Mouse (Mus musculus) cortical plate, adult 2 months (tissue): ENCODE data around the gene Gm6904.
A peak's percentile ranks its signal among the peaks of the same experiment; 100 is the strongest.

Experiments
- CTCF ChIP-seq: fragments of 200-500 bp; IDR thresholded peaks from 2 replicates; pipeline ENCODE4 v1.5.1; 2011; ENCODE audit warnings: mild to moderate bottlenecking, control low read depth, low read length; ENCODE audit not compliant: insufficient read depth; ENCODE audit errors: extremely low read depth
- POLR2A ChIP-seq: fragments of 200-500 bp; IDR thresholded peaks from 2 replicates; pipeline ENCODE4 v1.6.1; 2011; ENCODE audit warnings: mild to moderate bottlenecking, low read length, control low read depth; ENCODE audit not compliant: insufficient read depth; ENCODE audit errors: extremely low read depth

DNA sequence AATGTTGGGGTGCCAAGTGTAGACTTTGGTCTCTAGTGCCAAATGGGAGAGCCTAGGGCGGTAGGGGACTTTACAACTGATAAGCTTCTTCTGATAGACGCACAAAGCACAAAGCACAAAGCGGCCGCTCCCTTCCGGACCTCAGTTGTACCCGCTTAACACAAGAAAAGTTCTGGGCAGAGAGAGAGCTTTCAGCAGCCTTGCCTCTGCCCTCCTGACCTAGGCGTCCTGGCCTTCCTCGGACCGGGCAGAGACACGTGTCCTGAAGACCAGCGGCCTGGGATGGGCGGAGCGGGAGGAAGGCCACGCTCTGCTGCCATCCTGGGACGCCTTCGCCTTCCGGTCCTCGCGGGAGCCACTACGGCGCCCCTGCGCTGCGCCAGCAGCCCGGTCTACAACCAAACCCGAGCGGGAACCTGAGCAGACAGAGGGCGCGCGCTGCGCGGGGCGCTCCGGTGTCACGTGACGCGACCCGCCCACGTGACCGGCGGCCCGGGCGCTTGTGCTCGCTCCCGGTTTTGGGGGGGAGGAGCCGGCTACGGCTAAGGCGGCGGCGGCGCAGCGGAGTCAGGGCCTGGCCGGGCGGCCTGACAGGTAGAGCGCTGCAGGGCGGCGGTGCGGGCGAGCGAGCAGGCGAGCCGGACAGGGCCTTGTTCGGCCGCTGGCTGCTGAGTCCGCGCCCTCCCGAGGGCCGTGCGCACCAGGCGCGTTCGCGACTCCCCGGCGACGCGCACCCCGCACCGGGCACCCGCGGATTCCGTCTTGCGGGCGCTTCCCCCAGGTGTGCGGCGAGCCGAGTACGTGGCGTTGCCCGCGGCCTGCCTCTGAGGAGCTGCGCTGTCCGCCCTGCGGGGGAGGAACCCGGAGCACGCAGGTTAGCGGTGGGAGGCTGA lies 59.1 kb downstream of the Gm6904 start, which contains the start of gene Rcbtb1:
- TF ChIP-seq CTCF (no peak), POLR2A (0 out of 2 replicates have a peak, but pooled peaks have one; percentile 49)
